Mouse (Mus musculus) left cerebral cortex, adult 11 months (tissue): ENCODE results near the gene Bcorl1.

Source experiments
- DNase-seq: peaks from one replicate; pipeline ENCODE4 v3.0.0; 2022; ENCODE audit warnings: low spot score

The Bcorl1 gene

GRCm38 (mm10) chrX:48444677-48445076 is 103.5 kb downstream of the Bcorl1 start:
- DNase-seq = no peak

GRCm38 (mm10) chrX:48449646-48450045 is 108.5 kb downstream of the Bcorl1 start:
- DNase-seq = no peak

- DNase-seq = no peak
These were observed 111.2 kb downstream of the Bcorl1 start for GRCm38 (mm10) chrX:48452231-48452890.

GRCm38 (mm10) chrX:48452931-48453673 is 111.9 kb downstream of the Bcorl1 start:
- no peak for DNase-seq

- no peak for DNase-seq
These were observed 112.8 kb downstream of the Bcorl1 start for GRCm38 (mm10) chrX:48453736-48454494.

- DNase-seq = no peak
These were observed 113.3 kb downstream of the Bcorl1 start for GRCm38 (mm10) chrX:48454495-48454878.

GRCm38 (mm10) chrX:48455018-48455417 is 113.9 kb downstream of the Bcorl1 start:
- DNase-seq = no peak

- no peak for DNase-seq
These were observed 115.8 kb downstream of the Bcorl1 start for GRCm38 (mm10) chrX:48456956-48457355.
